8 mouse cellular contexts compared by ENCODE assay signal in genomic region chr11:86683395-86684125, GRCm38 (mm10). TPM values are rescaled to one million over a fixed set of nuclear protein-coding genes. Genes with fewer than 3 reads are reported as not detected.
DNase-seq lines count a peak whose midpoint lies in the region; ATAC-seq and TF ChIP-seq lines count a peak whose summit lies in the region.

TSS of gene Vmp1 (minus strand) at chr11:86683836.
TSS of gene Ptrh2 (plus strand) at chr11:86683985.

- DNase-seq in brain, embryonic 14.5 days (ENCODE audit: low read depth), result peak; percentile 99
- peak; percentile 91 for DNase-seq in liver, adult 2 months (ENCODE audit: extremely low read depth, low read depth, low spot score)
- DNase-seq in splenic B cell, adult 2 months (ENCODE audit: low read depth, low spot score), result peak; percentile 92

- under 1% methylated on average over 56 of the region's 56 CpGs for WGBS in heart, embryonic 11.5 days (ENCODE audit: insufficient replicate concordance)
- under 1% methylated on average over 55 of the region's 56 CpGs for WGBS in kidney, embryonic 16.5 days
- under 1% methylated on average over 56 of the region's 56 CpGs for WGBS in liver, adult 2 months

- H3K4me2 ChIP-seq in heart, embryonic 11.5 days, result peak within 1 kb of the TSS; percentile 66
- H3K4me2 ChIP-seq in kidney, embryonic 16.5 days (replicated peaks; ENCODE audit: low read depth, low read length), result peak within 1 kb of the TSS; percentile 73
- peak within 1 kb of the TSS; percentile 94 for H3K4me2 ChIP-seq in myocyte (ENCODE audit: low read depth)

- H3K9ac ChIP-seq in heart, embryonic 11.5 days (ENCODE audit: low read depth, low read length), result peak within 1 kb of the TSS; percentile 87
- H3K9ac ChIP-seq in kidney, embryonic 16.5 days (replicated peaks; ENCODE audit: low read length), result peak within 1 kb of the TSS; percentile 79
- peak within 1 kb of the TSS; percentile 88 for H3K9ac ChIP-seq in liver, adult 2 months (ENCODE audit: low read depth, low read length)

- H3ac ChIP-seq in C2C12 (ENCODE audit: control insufficient read depth, insufficient read length, low read depth), result peak within 1 kb of the TSS; percentile 92
- H3ac ChIP-seq in myocyte (ENCODE audit: control insufficient read depth, insufficient read length), result peak within 1 kb of the TSS; percentile 51

- H3K27me3 ChIP-seq in C2C12 (ENCODE audit: control insufficient read depth, insufficient read depth, insufficient read length), result no peaks in the 10 kb centered on the region
- no peaks in the 10 kb centered on the region for H3K27me3 ChIP-seq in erythroblast, embryonic 14.5 days (ENCODE audit: control insufficient read depth)
- no peaks in the 10 kb centered on the region for H3K27me3 ChIP-seq in heart, embryonic 11.5 days (ENCODE audit: control insufficient read depth, insufficient read depth, low read length)
- H3K27me3 ChIP-seq in kidney, embryonic 16.5 days (ENCODE audit: insufficient read depth, low read length), result no peaks in the 10 kb centered on the region
- H3K27me3 ChIP-seq in liver, adult 2 months (ENCODE audit: control insufficient read depth, insufficient read depth, low read length), result no peaks in the 10 kb centered on the region
- H3K27me3 ChIP-seq in myocyte (ENCODE audit: control insufficient read depth, insufficient read depth, insufficient read length), result no peaks in the 10 kb centered on the region
- H3K27me3 ChIP-seq in splenic B cell, adult 2 months (ENCODE audit: control insufficient read depth, insufficient read depth, low read length, poor library complexity, severe bottlenecking), result no peaks in the 10 kb centered on the region

- H3K27ac ChIP-seq in heart, embryonic 11.5 days (ENCODE audit: low read depth, low read length), result peak within 1 kb of the TSS; percentile 90
- H3K27ac ChIP-seq in kidney, embryonic 16.5 days (ENCODE audit: low read length), result peak within 1 kb of the TSS; percentile 91
- H3K27ac ChIP-seq in liver, adult 2 months (replicated peaks; ENCODE audit: insufficient read depth, low read depth, low read length), result peak within 1 kb of the TSS; percentile 92

- peak within 1 kb of the TSS; percentile 90 for H3K4me3 ChIP-seq in C2C12 (ENCODE audit: insufficient read depth, poor library complexity, severe bottlenecking)
- H3K4me3 ChIP-seq in erythroblast, embryonic 14.5 days (replicated peaks), result peak within 1 kb of the TSS; percentile 91
- peak within 1 kb of the TSS; percentile 78 for H3K4me3 ChIP-seq in heart, embryonic 11.5 days (ENCODE audit: low read depth, low read length)
- H3K4me3 ChIP-seq in kidney, embryonic 16.5 days (ENCODE audit: low read length), result peak within 1 kb of the TSS; percentile 74
- H3K4me3 ChIP-seq in liver, adult 2 months (ENCODE audit: insufficient read depth, low read depth, low read length), result peak within 1 kb of the TSS; percentile 88
- peak within 1 kb of the TSS; percentile 95 for H3K4me3 ChIP-seq in myocyte

- peak; percentile 52; the same call in 1 of the 2 replicates for TF ChIP-seq POLR2A in brain, embryonic 14.5 days (IDR thresholded peaks at IDR 0.05; ENCODE audit: borderline replicate concordance, extremely low read depth, insufficient read depth, insufficient read length, poor library complexity, severe bottlenecking)
- peak; percentile 70; the same call in 1 of the 2 replicates for TF ChIP-seq POLR2A in liver, adult 2 months (IDR thresholded peaks at IDR 0.05; ENCODE audit: extremely low read depth, insufficient read depth, low read length)
- TF ChIP-seq POLR2A in myocyte (IDR thresholded peaks at IDR 0.05; ENCODE audit: insufficient read length, low read depth), result peak; percentile 59

- H3K4me1 ChIP-seq in erythroblast, embryonic 14.5 days (ENCODE audit: control insufficient read depth), result peaks cover 69% of the 10 kb centered on the region
- peaks cover 20% of the 10 kb centered on the region for H3K4me1 ChIP-seq in heart, embryonic 11.5 days (ENCODE audit: control insufficient read depth, insufficient read depth, low read length)
- H3K4me1 ChIP-seq in kidney, embryonic 16.5 days (ENCODE audit: insufficient read depth, low read length), result peaks cover 44% of the 10 kb centered on the region
- H3K4me1 ChIP-seq in liver, adult 2 months (ENCODE audit: control insufficient read depth, insufficient read depth, low read length), result peaks cover 12% of the 10 kb centered on the region; the same call in 1 of the 2 replicates

- H3K79me3 ChIP-seq in C2C12 (ENCODE audit: low read depth), result peaks cover 86% of the 10 kb centered on the region

- H3K36me3 ChIP-seq in C2C12 (ENCODE audit: control insufficient read depth, insufficient read depth) (peaks cover 32% of the 10 kb centered on the region), myocyte (ENCODE audit: control insufficient read depth, insufficient read depth) (peaks cover 23% of the 10 kb centered on the region)
- H3K36me3 ChIP-seq in erythroblast, embryonic 14.5 days (ENCODE audit: control insufficient read depth), result peaks cover 53% of the 10 kb centered on the region
- H3K36me3 ChIP-seq in heart, embryonic 11.5 days (ENCODE audit: control insufficient read depth, insufficient read depth, low read length), result no peaks in the 10 kb centered on the region
- H3K36me3 ChIP-seq in kidney, embryonic 16.5 days (ENCODE audit: insufficient read depth, low read length), result peaks cover 3% of the 10 kb centered on the region; the same call in 1 of the 2 replicates
- no peaks in the 10 kb centered on the region for H3K36me3 ChIP-seq in liver, adult 2 months (ENCODE audit: control insufficient read depth, insufficient read depth, low read length)
- H3K36me3 ChIP-seq in splenic B cell, adult 2 months (ENCODE audit: control insufficient read depth, insufficient read depth, low read length, poor library complexity, severe bottlenecking), result no peaks in the 10 kb centered on the region

- peak; percentile 84 for ATAC-seq in heart, embryonic 11.5 days (replicated peaks; ENCODE audit: insufficient number of reproducible peaks, low FRiP score, low TSS enrichment)
- peak; percentile 92 for ATAC-seq in kidney, embryonic 16.5 days (ENCODE audit: low FRiP score, low TSS enrichment)

- H3K9me3 ChIP-seq in erythroblast, embryonic 14.5 days (ENCODE audit: control insufficient read depth, low read length), result no peaks in the 10 kb centered on the region
- no peaks in the 10 kb centered on the region for H3K9me3 ChIP-seq in heart, embryonic 11.5 days (replicated peaks; ENCODE audit: control insufficient read depth, low read length)
- no peaks in the 10 kb centered on the region for H3K9me3 ChIP-seq in kidney, embryonic 16.5 days (ENCODE audit: low read length)

- no peak for TF ChIP-seq CTCF in C2C12 (IDR thresholded peaks at IDR 0.05; ENCODE audit: control insufficient read depth, insufficient read depth, insufficient read length)
- no peak for TF ChIP-seq CTCF in brain, embryonic 14.5 days (IDR thresholded peaks at IDR 0.05; ENCODE audit: borderline replicate concordance, extremely low read depth, insufficient read depth, insufficient read length)
- TF ChIP-seq CTCF in liver, adult 2 months (IDR thresholded peaks at IDR 0.05; ENCODE audit: low read depth, low read length), result no peak

- H3K79me2 ChIP-seq in C2C12 (ENCODE audit: control insufficient read depth, insufficient read depth) (peaks cover 100% of the 10 kb centered on the region), myocyte (ENCODE audit: control insufficient read depth, insufficient read depth) (peaks cover 95% of the 10 kb centered on the region)
- peaks cover 7% of the 10 kb centered on the region; the same call in 1 of the 2 replicates for H3K79me2 ChIP-seq in liver, adult 2 months (ENCODE audit: control insufficient read depth, insufficient read depth, low read length)

TF ChIP-seq in C2C12, 6 proteins besides CTCF, POLR2A, EP300 and RAD21:
- TF ChIP-seq MAX (IDR thresholded peaks at IDR 0.05) (peak; percentile 97), CEBPB (IDR thresholded peaks at IDR 0.05; ENCODE audit: low read depth) (no peak)

TF ChIP-seq in myocyte, 11 proteins besides CTCF, POLR2A, EP300 and RAD21:
- TF ChIP-seq MYOD1 (IDR thresholded peaks at IDR 0.05; ENCODE audit: control insufficient read depth in 1 of 3, insufficient read length in 2 of 3, low read depth in 2 of 3) (peak in 1 of 3 experiments; percentile 45), E2F4 (IDR thresholded peaks at IDR 0.05; ENCODE audit: insufficient read depth) (peak; percentile 60), MAX (IDR thresholded peaks at IDR 0.05; ENCODE audit: low read depth) (peak; percentile 48), POLR2AphosphoS2 (IDR thresholded peaks at IDR 0.05; ENCODE audit: insufficient read length, low read depth) (peak; percentile 68), TCF12 (IDR thresholded peaks at IDR 0.05; ENCODE audit: insufficient read depth, poor library complexity, severe bottlenecking) (no peak)

RNA-seq across cellular contexts. Expression of gene Vmp1, which starts in this region (rescaled TPM):
- 157 TPM for polyA plus RNA-seq in C2C12 (2012; fragmentation: generic; extraction: Trizol)
- polyA plus RNA-seq in brain, embryonic 14.5 days (2012; rRNA removed), result 39.6 and 50.2 TPM in 2 replicates
- 1.3 and 2.6 TPM in 2 replicates for polyA plus RNA-seq in erythroblast, embryonic 14.5 days (2012)
- 112 and 120 TPM in 2 replicates for polyA plus RNA-seq in heart, embryonic 11.5 days (2014; fragmentation: Nextera tagmentation; extraction: Ambion mirVana)
- 172 and 173 TPM in 2 replicates for polyA plus RNA-seq in kidney, embryonic 16.5 days (2015; fragmentation: Nextera tagmentation; extraction: Ambion mirVana)
- total RNA-seq in liver, adult 2 months (2014; rRNA removed), result 91.9 and 93.6 TPM in 2 replicates
- polyA plus RNA-seq in liver, adult 2 months (2012; rRNA removed), result 37.8 and 43.6 TPM in 2 replicates
- polyA plus RNA-seq in myocyte (2012; fragmentation: generic; extraction: Trizol), result 169 TPM

RNA-seq across cellular contexts. Expression of gene Ptrh2, which starts in this region (rescaled TPM):
- polyA plus RNA-seq in C2C12 (2012; fragmentation: generic; extraction: Trizol) (23.0 TPM), myocyte (2012; fragmentation: generic; extraction: Trizol) (22.6 TPM)
- 17.5 and 18.9 TPM in 2 replicates for polyA plus RNA-seq in brain, embryonic 14.5 days (2012; rRNA removed)
- polyA plus RNA-seq in erythroblast, embryonic 14.5 days (2012), result 0.08 and 0.16 TPM in 2 replicates
- polyA plus RNA-seq in heart, embryonic 11.5 days (2014; fragmentation: Nextera tagmentation; extraction: Ambion mirVana), result 21.5 and 22.7 TPM in 2 replicates
- polyA plus RNA-seq in kidney, embryonic 16.5 days (2015; fragmentation: Nextera tagmentation; extraction: Ambion mirVana), result 33.1 and 35.6 TPM in 2 replicates
- 8.1 and 9.2 TPM in 2 replicates for total RNA-seq in liver, adult 2 months (2014; rRNA removed)
- 5.0 and 5.2 TPM in 2 replicates for polyA plus RNA-seq in liver, adult 2 months (2012; rRNA removed)

Comparison
In these comparisons a context has a peak if more than half of its experiments do, and no peak if none do; other contexts are left out.
1. Peak in every context shown above with its lines: DNase-seq, ATAC-seq, H3K4me3 ChIP-seq and H3K27ac ChIP-seq.
2. RNA of gene Vmp1 (polyA plus RNA-seq): 172 to 173 TPM in kidney, embryonic 16.5 days, 169 TPM in myocyte (single experiment), 157 TPM in C2C12 (single experiment), 112 to 120 TPM in heart, embryonic 11.5 days, 39.6 to 50.2 TPM in brain, embryonic 14.5 days and 37.8 to 43.6 TPM in liver, adult 2 months; 1.3 to 2.6 TPM in erythroblast, embryonic 14.5 days; every median in the first group is over 10 times any median in the second.